Mouse (Mus musculus): Measurements from ENCODE around the gene Slc7a11. TPM values are rescaled to one million over a fixed set of nuclear protein-coding genes. Genes with fewer than 3 reads are reported as not detected.

Gene Slc7a11
- total and polyA plus RNA-seq, 2 experiments from 2014 or later, result 0.04 to 0.08 TPM

- no peak overlapping the region for H3K27ac ChIP-seq (ENCODE audit: low read depth)
- H3K9me3 ChIP-seq (replicated peaks; ENCODE audit: control insufficient read depth, low read length), result no peaks in the 10 kb centered on the region
- no peak overlapping the region for H3K4me3 ChIP-seq (ENCODE audit: low read depth, low read length)
- no peaks in the 10 kb centered on the region for H3K36me3 ChIP-seq (replicated peaks; ENCODE audit: control insufficient read depth, insufficient read depth, low read length)
- H3K9ac ChIP-seq (replicated peaks; ENCODE audit: low read depth, low read length), result no peak overlapping the region
- no peak for ATAC-seq (ENCODE audit: insufficient read depth, low read depth)
- no peak overlapping the region for H3K4me2 ChIP-seq (ENCODE audit: low read depth, low read length)
- H3K4me1 ChIP-seq (ENCODE audit: control insufficient read depth, insufficient read depth), result no peaks in the 10 kb centered on the region
- TF ChIP-seq CTCF (IDR thresholded peaks at IDR 0.05; ENCODE audit: low read depth), result no peak
- DNase-seq (ENCODE audit: low spot score), result no peak
- no peaks in the 10 kb centered on the region for H3K27me3 ChIP-seq (ENCODE audit: control insufficient read depth, insufficient read depth, low read length)
- 85% methylated on average over 3 of the region's 3 CpGs for WGBS
Measured at GRCm38 (mm10) chr3:49870786-49871185, 572.6 kb downstream of the Slc7a11 start.

GRCm38 (mm10) chr3:49867951-49868584 lies 575.3 kb downstream of the Slc7a11 start:
- Histone ChIP-seq H3K9me3 (replicated peaks; ENCODE audit: control insufficient read depth, low read length) (no peaks in the 10 kb centered on the region), H3K27me3 (ENCODE audit: control insufficient read depth, insufficient read depth, low read length) (no peaks in the 10 kb centered on the region), H3K36me3 (replicated peaks; ENCODE audit: control insufficient read depth, insufficient read depth, low read length) (no peaks in the 10 kb centered on the region), H3K4me2 (ENCODE audit: low read depth, low read length) (no peak overlapping the region), H3K9ac (replicated peaks; ENCODE audit: low read depth, low read length) (no peak overlapping the region), H3K27ac (ENCODE audit: low read depth) (no peak overlapping the region), H3K4me3 (ENCODE audit: low read depth, low read length) (no peak overlapping the region), H3K4me1 (ENCODE audit: control insufficient read depth, insufficient read depth) (no peaks in the 10 kb centered on the region)
- WGBS, result 68% methylated on average over 4 of the region's 4 CpGs
- DNase-seq (ENCODE audit: low spot score) (no peak), ATAC-seq (ENCODE audit: insufficient read depth, low read depth) (no peak)
- TF ChIP-seq CTCF (IDR thresholded peaks at IDR 0.05; ENCODE audit: low read depth) (no peak), EP300 (IDR thresholded peaks at IDR 0.05; ENCODE audit: low read depth) (no peak)

- H3K9ac ChIP-seq (replicated peaks; ENCODE audit: low read depth, low read length), result no peak overlapping the region
- no peaks in the 10 kb centered on the region for H3K4me1 ChIP-seq (ENCODE audit: control insufficient read depth, insufficient read depth)
- H3K9me3 ChIP-seq (replicated peaks; ENCODE audit: control insufficient read depth, low read length), result no peaks in the 10 kb centered on the region
- H3K36me3 ChIP-seq (replicated peaks; ENCODE audit: control insufficient read depth, insufficient read depth, low read length), result no peaks in the 10 kb centered on the region
- no peak overlapping the region for H3K27ac ChIP-seq (ENCODE audit: low read depth)
- H3K4me2 ChIP-seq (ENCODE audit: low read depth, low read length), result no peak overlapping the region
- ATAC-seq (ENCODE audit: insufficient read depth, low read depth) (no peak), DNase-seq (ENCODE audit: low spot score) (no peak)
- no peaks in the 10 kb centered on the region for H3K27me3 ChIP-seq (ENCODE audit: control insufficient read depth, insufficient read depth, low read length)
- WGBS, result 72% methylated on average over 7 of the region's 7 CpGs
- TF ChIP-seq CTCF (IDR thresholded peaks at IDR 0.05; ENCODE audit: low read depth) (no peak), EP300 (IDR thresholded peaks at IDR 0.05; ENCODE audit: low read depth) (no peak)
- no peak overlapping the region for H3K4me3 ChIP-seq (ENCODE audit: low read depth, low read length)
Measured at GRCm38 (mm10) chr3:49867147-49867950, 576.1 kb downstream of the Slc7a11 start.

GRCm38 (mm10) chr3:49866061-49866515 lies 577.3 kb downstream of the Slc7a11 start:
- Histone ChIP-seq H3K9me3 (replicated peaks; ENCODE audit: control insufficient read depth, low read length) (no peaks in the 10 kb centered on the region), H3K27ac (ENCODE audit: low read depth) (peak overlapping the region; percentile 53; the same call in 1 of the 2 replicates), H3K4me1 (ENCODE audit: control insufficient read depth, insufficient read depth) (no peaks in the 10 kb centered on the region), H3K4me3 (ENCODE audit: low read depth, low read length) (peak overlapping the region; percentile 19; the same call in 1 of the 2 replicates), H3K27me3 (ENCODE audit: control insufficient read depth, insufficient read depth, low read length) (no peaks in the 10 kb centered on the region), H3K36me3 (replicated peaks; ENCODE audit: control insufficient read depth, insufficient read depth, low read length) (no peaks in the 10 kb centered on the region), H3K9ac (replicated peaks; ENCODE audit: low read depth, low read length) (no peak overlapping the region), H3K4me2 (ENCODE audit: low read depth, low read length) (peak overlapping the region; percentile 52)
- 10% methylated on average over 11 of the region's 11 CpGs for WGBS
- ATAC-seq (ENCODE audit: insufficient read depth, low read depth), result peak; percentile 66
- TF ChIP-seq CTCF (IDR thresholded peaks at IDR 0.05; ENCODE audit: low read depth), result no peak
- TF ChIP-seq EP300 (IDR thresholded peaks at IDR 0.05; ENCODE audit: low read depth), result no peak
- peak; percentile 41 for DNase-seq (ENCODE audit: low spot score)

GRCm38 (mm10) chr3:49856797-49857196 lies 586.6 kb downstream of the Slc7a11 start:
- TF ChIP-seq CTCF (IDR thresholded peaks at IDR 0.05; ENCODE audit: low read depth), result no peak
- no peak for TF ChIP-seq EP300 (IDR thresholded peaks at IDR 0.05; ENCODE audit: low read depth)
- Histone ChIP-seq H3K4me1 (ENCODE audit: control insufficient read depth, insufficient read depth) (no peaks in the 10 kb centered on the region), H3K27ac (ENCODE audit: low read depth) (no peak overlapping the region), H3K4me2 (ENCODE audit: low read depth, low read length) (no peak overlapping the region), H3K9me3 (replicated peaks; ENCODE audit: control insufficient read depth, low read length) (no peaks in the 10 kb centered on the region), H3K27me3 (ENCODE audit: control insufficient read depth, insufficient read depth, low read length) (no peaks in the 10 kb centered on the region), H3K9ac (replicated peaks; ENCODE audit: low read depth, low read length) (no peak overlapping the region), H3K36me3 (replicated peaks; ENCODE audit: control insufficient read depth, insufficient read depth, low read length) (no peaks in the 10 kb centered on the region), H3K4me3 (ENCODE audit: low read depth, low read length) (no peak overlapping the region)
- no peak for ATAC-seq (ENCODE audit: insufficient read depth, low read depth)
- DNase-seq (ENCODE audit: low spot score), result no peak
- 34% methylated on average over 4 of the region's 4 CpGs for WGBS

Data from heart, postnatal 0 days (tissue).